Mouse (Mus musculus): ENCODE measurements around the gene Cwc25. TPM values are rescaled to one million over a fixed set of nuclear protein-coding genes. Genes with fewer than 3 reads are reported as not detected.
"Not testable (repeated sequence)": the region's sequence is repeated elsewhere in the genome, so short reads cannot be mapped to it uniquely, and the experiment has no call there.

Cwc25 gene
- total RNA-seq, 2 experiments from 2014 or later = 5.5 to 5.7 TPM

- intact Hi-C loops (cut with DNase I) = no loop called here
- no peak for DNase-seq
Observed at GRCm38 (mm10) chr11:97737600-97737999, 28.8 kb downstream of the Cwc25 start.

- no peak for DNase-seq
- intact Hi-C loops (cut with DNase I) = no loop called here
Observed at GRCm38 (mm10) chr11:97736645-97737044, 29.7 kb downstream of the Cwc25 start.

- intact Hi-C loops (cut with DNase I); DNase-seq: not testable (repeated sequence)
Observed at GRCm38 (mm10) chr11:97734810-97735209, 31.5 kb downstream of the Cwc25 start.

GRCm38 (mm10) chr11:97733689-97734088 is 32.7 kb downstream of the Cwc25 start:
- intact Hi-C loops (cut with DNase I) = no loop called here
- no peak for DNase-seq

GRCm38 (mm10) chr11:97728730-97729129 is 37.6 kb downstream of the Cwc25 start:
- intact Hi-C loops (cut with DNase I) = no loop called here
- DNase-seq = no peak

GRCm38 (mm10) chr11:97728311-97728710 is 38.0 kb downstream of the Cwc25 start:
- intact Hi-C loops (cut with DNase I) = no loop called here
- DNase-seq = no peak

- intact Hi-C loops (cut with DNase I) = no loop called here
- DNase-seq = no peak
Observed at GRCm38 (mm10) chr11:97723709-97724108, 42.6 kb downstream of the Cwc25 start.

- no peak for DNase-seq
- intact Hi-C loops (cut with DNase I) = no loop called here
Observed at GRCm38 (mm10) chr11:97721338-97721737, 45.0 kb downstream of the Cwc25 start.

- intact Hi-C loops (cut with DNase I) = no loop called here
Observed at GRCm38 (mm10) chr11:97719041-97719440, 47.3 kb downstream of the Cwc25 start.

GRCm38 (mm10) chr11:97718281-97718860 is 48.0 kb downstream of the Cwc25 start:
- intact Hi-C loops (cut with DNase I) = no loop called here
- DNase-seq = no peak

More at GRCm38 (mm10) chr11:97719041-97719440, 47.3 kb downstream of the Cwc25 start:
- DNase-seq = no peak

- intact Hi-C loops (cut with DNase I) = no loop called here
Observed at GRCm38 (mm10) chr11:97717369-97718280, 48.7 kb downstream of the Cwc25 start.

GRCm38 (mm10) chr11:97716021-97716420 is 50.3 kb downstream of the Cwc25 start:
- intact Hi-C loops (cut with DNase I) = no loop called here

More at GRCm38 (mm10) chr11:97717369-97718280, 48.7 kb downstream of the Cwc25 start:
- no peak for DNase-seq

GRCm38 (mm10) chr11:97714784-97715760 is 51.3 kb downstream of the Cwc25 start:
- intact Hi-C loops (cut with DNase I) = no loop called here
- DNase-seq = peak; percentile 50 to 60

More at GRCm38 (mm10) chr11:97716021-97716420, 50.3 kb downstream of the Cwc25 start:
- no peak for DNase-seq

GRCm38 (mm10) chr11:97714356-97714755 is 52.0 kb downstream of the Cwc25 start:
- no peak for DNase-seq
- intact Hi-C loops (cut with DNase I) = no loop called here

- peak; percentile 49 to 56 for DNase-seq
- intact Hi-C loops (cut with DNase I) = no loop called here
Observed at GRCm38 (mm10) chr11:97713896-97714295, 52.5 kb downstream of the Cwc25 start.

- intact Hi-C loops (cut with DNase I) = no loop called here
- peak in 1 of 2 experiments; percentile 42 for DNase-seq
Observed at GRCm38 (mm10) chr11:97712286-97712685, 54.1 kb downstream of the Cwc25 start.

- no peak for DNase-seq
- intact Hi-C loops (cut with DNase I) = no loop called here
Observed at GRCm38 (mm10) chr11:97711200-97711900, 55.0 kb downstream of the Cwc25 start.

GRCm38 (mm10) chr11:97710067-97710466 is 56.3 kb downstream of the Cwc25 start:
- intact Hi-C loops (cut with DNase I); DNase-seq: not testable (repeated sequence)

GRCm38 (mm10) chr11:97703039-97703826 is 63.1 kb downstream of the Cwc25 start, which contains the start of gene Psmb3:
Gene Psmb3, plus strand, starts transcription at chr11:97703399.
- intact Hi-C loops (cut with DNase I) = loop anchor here (5.0 kb wide), 1 partner anchor 39 kb away; the partner anchor contains the start of gene Pip4k2b

More at GRCm38 (mm10) chr11:97703039-97703826, 63.1 kb downstream of the Cwc25 start, which contains the start of gene Psmb3:
- DNase-seq = peak; percentile 87 to 99
